In genomic region chr14:57769102-57769501, GRCm38 (mm10) we compare ENCODE assay signal across 21 mouse cellular contexts. TPM values are rescaled to one million over a fixed set of nuclear protein-coding genes. Genes with fewer than 3 reads are reported as not detected.
DNase-seq lines count a peak whose midpoint lies in the region; ATAC-seq and TF ChIP-seq lines count a peak whose summit lies in the region.
"Had no signal": no experiment of that assay in that cellular context is flagged by ENCODE, and none has a peak within 500 bp of the region (broad histone marks: within the 10 kb centered on the region; RNA-seq: fewer than 3 reads in every experiment).

No protein-coding gene starts in this region.

- H3K4me2 ChIP-seq in kidney, embryonic 15.5 days = no peak overlapping the region
- H3K4me2 ChIP-seq: forebrain, embryonic 15.5 days; hindbrain, embryonic 13.5 days; neural tube, embryonic 13.5 days had no signal

- DNase-seq in kidney, adult 11 months = no peak
- peak in 1 of 2 experiments; percentile 36 for DNase-seq in spleen, adult 2 months (ENCODE audit: low read depth in 1 of 2, low spot score in 2 of 2)
- no peak for DNase-seq in spleen, postnatal 14 days (ENCODE audit: low spot score in 2 of 2)
- DNase-seq in naive thymus-derived CD4-positive, alpha-beta T cell, adult 2 months (ENCODE audit: low read depth) = peak; percentile 81
- DNase-seq in urinary bladder, adult 18-20 months (ENCODE audit: low spot score in 2 of 2) = no peak
- DNase-seq: adrenal gland, adult 8-10 months; cerebellum, adult 9-11 months; right cerebral cortex, postnatal 4 days had no signal

- no peak for ATAC-seq in kidney, embryonic 15.5 days (replicated peaks; ENCODE audit: low FRiP score)
- ATAC-seq in cerebellum, adult (ENCODE audit: insufficient number of reproducible peaks, low FRiP score, low TSS enrichment) = no peak
- ATAC-seq: forebrain, embryonic 15.5 days; midbrain, embryonic 16.5 days had no signal

- H3K9ac ChIP-seq in kidney, embryonic 15.5 days = no peak overlapping the region
- H3K9ac ChIP-seq: forebrain, embryonic 15.5 days; hindbrain, embryonic 13.5 days; neural tube, embryonic 13.5 days had no signal

- 0 out of 2 replicates have a peak overlapping the region, but pooled peaks have one; percentile 14 for H3K27ac ChIP-seq in kidney, embryonic 15.5 days
- H3K27ac ChIP-seq in spleen, adult 2 months (ENCODE audit: insufficient read depth, low read length) = peak overlapping the region; percentile 78
- 0 out of 2 replicates have a peak overlapping the region, but pooled peaks have one; percentile 16 for H3K27ac ChIP-seq in brown adipose tissue, adult 24 weeks (replicated peaks; ENCODE audit: low read depth, low read length)
- H3K27ac ChIP-seq: forebrain, embryonic 15.5 days; heart, adult 2 months; hindbrain, embryonic 13.5 days; neural tube, embryonic 13.5 days had no signal

- no peaks in the 10 kb centered on the region for H3K9me3 ChIP-seq in kidney, embryonic 15.5 days (replicated peaks)
- H3K9me3 ChIP-seq: forebrain, embryonic 15.5 days; G1E; hindbrain, embryonic 13.5 days; neural tube, embryonic 13.5 days had no signal

- no peaks in the 10 kb centered on the region for H3K36me3 ChIP-seq in kidney, embryonic 15.5 days
- no peaks in the 10 kb centered on the region for H3K36me3 ChIP-seq in spleen, adult 2 months (ENCODE audit: control insufficient read depth, insufficient read depth, low read length)
- H3K36me3 ChIP-seq: forebrain, embryonic 15.5 days; G1E; hindbrain, embryonic 13.5 days; neural tube, embryonic 13.5 days had no signal

- no peaks in the 10 kb centered on the region for H3K4me1 ChIP-seq in kidney, embryonic 15.5 days
- peaks cover 22% of the 10 kb centered on the region for H3K4me1 ChIP-seq in spleen, adult 2 months (ENCODE audit: control insufficient read depth, insufficient read depth, insufficient read length)
- no peaks in the 10 kb centered on the region; the same call in 1 of the 2 replicates for H3K4me1 ChIP-seq in brown adipose tissue, adult 24 weeks (ENCODE audit: control insufficient read depth, insufficient read depth, insufficient read length, low read length)
- H3K4me1 ChIP-seq: forebrain, embryonic 15.5 days; hindbrain, embryonic 13.5 days; neural tube, embryonic 13.5 days had no signal

- WGBS in kidney, embryonic 15.5 days = 91% methylated on average over 5 of the region's 5 CpGs
- WGBS in spleen, adult 2 months = 18% methylated on average over 5 of the region's 5 CpGs

- no peak for TF ChIP-seq CTCF in spleen, adult 2 months (IDR thresholded peaks at IDR 0.05; ENCODE audit: extremely low read depth, insufficient read depth, insufficient read length, insufficient replicate concordance)

- H3K27me3 ChIP-seq in kidney, embryonic 15.5 days = no peaks in the 10 kb centered on the region
- H3K27me3 ChIP-seq in spleen, adult 2 months (ENCODE audit: control insufficient read depth, insufficient read depth, low read length) = no peaks in the 10 kb centered on the region
- H3K27me3 ChIP-seq: forebrain, embryonic 15.5 days; hindbrain, embryonic 13.5 days; neural tube, embryonic 13.5 days had no signal

- H3K4me3 ChIP-seq in kidney, embryonic 15.5 days (replicated peaks) = no peak overlapping the region
- no peak overlapping the region for H3K4me3 ChIP-seq in spleen, adult 2 months (ENCODE audit: extremely low read depth, insufficient read depth, insufficient read length)
- H3K4me3 ChIP-seq in brown adipose tissue, adult 24 weeks (ENCODE audit: insufficient read depth, low read depth, low read length) = no peak overlapping the region
- H3K4me3 ChIP-seq: forebrain, embryonic 15.5 days; heart, adult 2 months; hindbrain, embryonic 13.5 days; neural tube, embryonic 13.5 days had no signal

- TF ChIP-seq POLR2A in spleen, adult 2 months (IDR thresholded peaks at IDR 0.05; ENCODE audit: low read depth, low read length) = 0 out of 2 replicates have a peak, but pooled peaks have one; percentile 10

RNA-seq across cellular contexts. Expression of gene Lats2, which starts 10.9 kb away (rescaled TPM):
- polyA plus RNA-seq in kidney, embryonic 15.5 days (2015; fragmentation: Nextera tagmentation; extraction: Ambion mirVana) = 23.5 and 24.5 TPM in 2 replicates
- polyA plus RNA-seq in spleen, adult 2 months (2012; rRNA removed) = 35.2 and 47.3 TPM in 2 replicates
- polyA plus RNA-seq in brown adipose tissue, adult 24 weeks (2012; ENCODE audit: insufficient read depth, insufficient read length, missing spikeins) = 19.5 and 20.1 TPM in 2 replicates

RNA-seq across cellular contexts. Expression of gene Gm49361, which starts 23.2 kb away (rescaled TPM):
- polyA plus RNA-seq in kidney, embryonic 15.5 days (2015; fragmentation: Nextera tagmentation; extraction: Ambion mirVana) = not detected in 2 replicates
- 3.9 TPM in 1 of 2 replicates, not detected in the other for polyA plus RNA-seq in spleen, adult 2 months (2012; rRNA removed)
- polyA plus RNA-seq in brown adipose tissue, adult 24 weeks (2012; ENCODE audit: insufficient read depth, insufficient read length, missing spikeins) = not detected in 2 replicates
- polyA plus RNA-seq: forebrain, embryonic 15.5 days; G1E; heart, adult 2 months; heart, postnatal 0 days; hindbrain, embryonic 13.5 days; kidney, embryonic 14.5 days; liver, adult 2 months; midbrain, embryonic 16.5 days; neural tube, embryonic 13.5 days; stomach, embryonic 16.5 days had no signal

RNA-seq across cellular contexts. Expression of gene Sap18, which starts 28.9 kb away (rescaled TPM):
- polyA plus RNA-seq in kidney, embryonic 15.5 days (2015; fragmentation: Nextera tagmentation; extraction: Ambion mirVana) = 25.0 and 28.5 TPM in 2 replicates
- polyA plus RNA-seq in spleen, adult 2 months (2012; rRNA removed) = 3.5 and 6.2 TPM in 2 replicates
- 55.9 and 69.4 TPM in 2 replicates for polyA plus RNA-seq in brown adipose tissue, adult 24 weeks (2012; ENCODE audit: insufficient read depth, insufficient read length, missing spikeins)

RNA-seq across cellular contexts. Expression of gene Ska3, which starts 56.9 kb away (rescaled TPM):
- polyA plus RNA-seq in kidney, embryonic 15.5 days (2015; fragmentation: Nextera tagmentation; extraction: Ambion mirVana) = 43.1 and 44.1 TPM in 2 replicates
- 0.84 and 0.85 TPM in 2 replicates for polyA plus RNA-seq in spleen, adult 2 months (2012; rRNA removed)
- polyA plus RNA-seq in brown adipose tissue, adult 24 weeks (2012; ENCODE audit: insufficient read depth, insufficient read length, missing spikeins) = not detected in 2 replicates
- polyA plus RNA-seq: liver, adult 2 months had no signal

RNA-seq across cellular contexts. Expression of gene Mrpl57, which starts 56.9 kb away (rescaled TPM):
- polyA plus RNA-seq in kidney, embryonic 15.5 days (2015; fragmentation: Nextera tagmentation; extraction: Ambion mirVana) = 146 and 147 TPM in 2 replicates
- polyA plus RNA-seq in spleen, adult 2 months (2012; rRNA removed) = 33.4 and 41.8 TPM in 2 replicates
- 117 and 149 TPM in 2 replicates for polyA plus RNA-seq in brown adipose tissue, adult 24 weeks (2012; ENCODE audit: insufficient read depth, insufficient read length, missing spikeins)

Comparison
In these comparisons a context has a peak if more than half of its experiments do, and no peak if none do; other contexts are left out.
1. H3K27ac ChIP-seq: peak in every context shown above with its lines; median percentile 78 in spleen, adult 2 months; 16 in brown adipose tissue, adult 24 weeks; 14 in kidney, embryonic 15.5 days.